Mouse (Mus musculus) limb, embryonic 13.5 days (tissue): ENCODE measurements at regions not wholly inside any gene's neighbourhood (a gene's known extent, or its start where the extent isn't known, plus 50 kb on each side); places are given as distances from the start of the nearest gene placed in this dataset.

Experiments
- ATAC-seq: fragments of 200-750 bp; cut with Nextera tagmentation; 2 replicates; pipeline ENCODE4 v1.8.0; 2017; ENCODE audit warnings: low read depth, moderate number of reproducible peaks, moderate TSS enrichment; ENCODE audit not compliant: low FRiP score
- H3K27ac ChIP-seq: fragments of 300-500 bp; sonication (generic); 2 replicates; pipeline ENCODE4 v1.5.1; 2015; ENCODE audit warnings: inconsistent platforms, mild to moderate bottlenecking, moderate library complexity
- H3K27me3 ChIP-seq: fragments of 300-500 bp; sonication (generic); 2 replicates; pipeline ENCODE4 v1.6.1; 2015; ENCODE audit warnings: mild to moderate bottlenecking, inconsistent platforms
- H3K36me3 ChIP-seq: fragments of 300-500 bp; sonication (generic); 2 replicates; pipeline ENCODE4 v1.6.1; 2015; ENCODE audit warnings: inconsistent platforms, mild to moderate bottlenecking, moderate library complexity
- H3K4me1 ChIP-seq: fragments of 300-500 bp; sonication (generic); 2 replicates; pipeline ENCODE4 v1.6.1; 2015; ENCODE audit warnings: inconsistent platforms
- H3K4me2 ChIP-seq: fragments of 300-500 bp; sonication (generic); replicated peaks from 2 replicates; pipeline ENCODE4 v1.6.1; 2015; ENCODE audit warnings: inconsistent platforms, mild to moderate bottlenecking, moderate library complexity
- H3K4me3 ChIP-seq: fragments of 300-500 bp; sonication (generic); 2 replicates; pipeline ENCODE4 v1.5.1; 2015; ENCODE audit warnings: moderate library complexity, mild to moderate bottlenecking, inconsistent platforms
- H3K9ac ChIP-seq: fragments of 300-500 bp; sonication (generic); 2 replicates; pipeline ENCODE4 v1.6.1; 2015; ENCODE audit warnings: mild to moderate bottlenecking, inconsistent platforms
- H3K9me3 ChIP-seq: fragments of 300-500 bp; sonication (generic); 2 replicates; pipeline ENCODE4 v1.6.1; 2016; ENCODE audit warnings: inconsistent platforms
- WGBS: fragments of 180-500 bp; shearing (Covaris S2); methylation state at CpG from one replicate; pipeline ENCODE4 v1.1.7; 2015; 5-methylcytosine and 5-hydroxymethylcytosine counted together

DNA sequence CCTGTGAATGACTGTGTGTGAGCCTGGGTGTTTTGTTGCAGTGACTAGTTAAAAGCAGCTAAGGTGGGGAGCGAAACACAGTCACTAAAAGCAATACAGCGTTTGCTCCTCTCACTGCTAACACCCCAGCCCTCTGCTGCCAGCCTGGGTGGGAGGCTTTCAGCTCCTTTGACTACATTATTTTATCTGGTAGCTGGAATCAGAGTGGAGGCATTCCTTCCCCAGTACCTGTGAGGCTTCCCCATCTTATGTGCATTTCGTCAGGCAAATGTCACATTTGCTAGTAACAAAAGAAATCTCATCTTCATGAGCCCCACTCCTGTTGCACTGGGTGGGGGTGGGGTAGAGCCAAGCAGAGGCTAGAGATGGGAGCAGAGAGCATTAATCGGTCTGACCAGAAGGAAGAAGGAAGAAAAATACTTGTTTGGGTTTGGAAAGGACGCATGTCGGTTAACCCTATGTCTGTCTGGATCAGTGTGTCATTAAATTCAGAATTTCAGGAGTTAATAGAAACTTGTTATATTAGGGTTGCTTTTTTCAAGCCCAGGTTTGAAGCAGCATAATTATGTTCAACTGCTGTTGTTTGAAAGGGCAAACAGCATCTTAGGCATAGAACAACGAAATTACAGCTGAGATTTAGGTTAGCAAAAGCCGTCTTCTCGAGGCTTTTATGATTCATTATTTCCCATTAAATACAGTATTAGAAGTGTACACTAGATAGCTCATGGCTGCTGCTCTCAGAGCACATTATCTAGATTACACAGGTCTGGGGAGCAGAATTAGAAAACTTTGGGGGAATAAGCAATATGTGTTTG, 269.3 kb downstream of the Meis1 start:
- Histone ChIP-seq H3K4me3 (no peak overlapping the region), H3K27ac (no peak overlapping the region), H3K36me3 (no peaks in the 10 kb centered on the region), H3K9ac (no peak overlapping the region), H3K9me3 (no peaks in the 10 kb centered on the region), H3K4me2 (no peak overlapping the region), H3K27me3 (peaks cover 95% of the 10 kb centered on the region), H3K4me1 (peaks cover 21% of the 10 kb centered on the region)
- 24% methylated on average over 9 of the region's 9 CpGs for whole genome bisulfite sequencing
- no peak for ATAC-seq

DNA sequence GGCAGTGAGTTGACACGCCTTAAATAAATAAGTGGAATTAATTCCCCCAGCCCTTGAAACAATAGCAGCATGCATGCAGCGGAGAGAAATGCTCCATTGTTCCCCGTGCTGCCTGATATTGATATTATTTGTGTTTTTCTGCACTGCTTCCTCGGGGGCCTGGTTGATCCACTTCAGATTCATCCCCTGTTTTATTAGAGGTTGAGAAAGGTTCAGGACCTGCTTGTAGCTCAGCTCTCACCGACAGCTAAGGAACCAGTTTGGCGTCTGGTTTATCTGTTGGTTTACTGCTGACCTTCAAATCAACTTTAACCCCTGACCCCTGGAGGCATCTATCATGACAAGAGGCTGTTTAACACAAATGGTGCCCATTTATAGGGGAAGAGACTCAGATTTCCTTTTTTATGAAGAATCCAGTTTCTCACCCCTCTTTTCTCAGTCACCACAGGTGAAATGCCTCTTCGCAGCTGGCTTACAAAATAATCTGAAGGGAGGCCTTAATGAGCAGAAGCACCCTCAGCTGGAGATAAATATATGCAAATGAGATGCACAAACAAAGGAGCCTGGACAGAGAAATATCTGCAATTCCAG, 270.8 kb downstream of the Meis1 start:
- Histone ChIP-seq H3K4me3 (no peak overlapping the region), H3K27me3 (peaks cover 96% of the 10 kb centered on the region), H3K9me3 (no peaks in the 10 kb centered on the region), H3K27ac (no peak overlapping the region), H3K9ac (no peak overlapping the region), H3K36me3 (no peaks in the 10 kb centered on the region), H3K4me1 (peaks cover 14% of the 10 kb centered on the region; the same call in 1 of the 2 replicates), H3K4me2 (no peak overlapping the region)
- no peak; the same call in 1 of the 2 replicates for ATAC-seq
- WGBS: 14% methylated on average over 7 of the region's 7 CpGs

DNA sequence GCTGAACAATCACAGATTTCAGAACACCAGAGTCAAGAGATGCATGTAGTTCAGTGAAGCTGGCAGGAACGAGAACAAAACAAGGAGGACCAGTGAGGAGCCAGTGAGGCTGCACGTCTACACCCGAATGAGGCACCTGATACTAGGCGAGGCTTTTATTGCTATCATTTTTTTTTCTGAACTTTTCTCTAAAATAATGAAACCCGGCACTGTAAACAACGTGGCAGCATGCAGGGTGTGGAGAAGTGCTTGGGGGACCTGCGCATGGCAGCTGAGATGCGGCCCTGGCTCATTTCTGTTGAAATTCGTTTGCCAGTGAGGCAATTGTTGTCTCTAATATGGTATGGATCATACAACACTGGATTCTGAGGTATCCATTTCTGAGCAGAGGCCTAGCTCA, 271.4 kb downstream of the Meis1 start:
- 36% methylated on average over 9 of the region's 9 CpGs for WGBS
- no peak overlapping the region for H3K4me2 ChIP-seq
- no peaks in the 10 kb centered on the region for H3K36me3 ChIP-seq
- H3K9ac ChIP-seq: no peak overlapping the region
- H3K4me3 ChIP-seq: no peak overlapping the region
- no peak for ATAC-seq
- H3K27me3 ChIP-seq: peaks cover 90% of the 10 kb centered on the region
- H3K9me3 ChIP-seq: no peaks in the 10 kb centered on the region
- peaks cover 14% of the 10 kb centered on the region; the same call in 1 of the 2 replicates for H3K4me1 ChIP-seq
- no peak overlapping the region for H3K27ac ChIP-seq

DNA sequence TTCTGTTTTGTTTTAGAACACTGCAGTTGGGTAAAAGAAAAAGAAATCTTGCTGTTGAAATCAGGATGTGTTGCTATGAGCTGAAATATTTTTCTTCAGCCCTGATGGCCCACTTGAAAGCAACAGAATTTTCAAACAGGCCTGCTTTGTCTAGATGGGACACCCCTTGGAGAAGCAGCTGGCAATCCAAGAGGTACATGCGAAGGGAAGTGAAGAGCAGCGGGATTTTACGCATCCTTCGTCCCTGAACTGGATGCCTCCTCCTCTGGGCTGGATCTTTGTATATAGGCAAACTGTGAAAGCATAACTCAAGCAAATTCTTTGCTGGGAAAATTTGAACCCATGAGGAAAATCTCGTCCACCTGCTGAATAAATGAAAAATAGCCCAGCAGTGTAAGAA, 272.3 kb downstream of the Meis1 start:
- Histone ChIP-seq H3K27ac (no peak overlapping the region), H3K36me3 (no peaks in the 10 kb centered on the region), H3K4me1 (peaks cover 14% of the 10 kb centered on the region; the same call in 1 of the 2 replicates), H3K4me2 (no peak overlapping the region), H3K27me3 (peaks cover 81% of the 10 kb centered on the region), H3K9me3 (no peaks in the 10 kb centered on the region), H3K9ac (no peak overlapping the region), H3K4me3 (no peak overlapping the region)
- ATAC-seq: no peak
- 57% methylated on average over 5 of the region's 5 CpGs for WGBS

DNA sequence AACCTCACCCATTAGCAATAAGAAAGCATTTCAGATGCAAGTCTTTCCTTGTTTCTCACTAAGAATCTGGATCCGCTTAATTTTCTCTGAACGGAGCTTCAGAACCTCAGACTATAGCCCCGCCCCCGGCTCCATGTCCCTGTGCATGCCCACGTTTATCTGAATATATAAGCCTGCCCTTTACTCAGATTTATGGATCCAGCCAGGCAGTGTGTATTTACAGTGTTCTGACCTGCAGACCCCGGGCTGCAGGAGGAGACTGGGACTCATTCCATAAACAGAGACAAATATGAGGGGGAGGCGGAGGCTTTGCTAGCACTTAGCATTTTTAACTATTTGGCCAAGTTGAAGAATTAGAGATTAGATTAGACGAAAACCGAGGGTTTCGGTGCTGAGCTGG, 272.9 kb downstream of the Meis1 start:
- H3K9ac ChIP-seq: no peak overlapping the region
- ATAC-seq: no peak
- H3K27ac ChIP-seq: no peak overlapping the region
- peaks cover 14% of the 10 kb centered on the region; the same call in 1 of the 2 replicates for H3K4me1 ChIP-seq
- H3K4me3 ChIP-seq: no peak overlapping the region
- peaks cover 75% of the 10 kb centered on the region for H3K27me3 ChIP-seq
- H3K36me3 ChIP-seq: no peaks in the 10 kb centered on the region
- WGBS: 39% methylated on average over 10 of the region's 10 CpGs
- H3K9me3 ChIP-seq: no peaks in the 10 kb centered on the region
- no peak overlapping the region for H3K4me2 ChIP-seq

DNA sequence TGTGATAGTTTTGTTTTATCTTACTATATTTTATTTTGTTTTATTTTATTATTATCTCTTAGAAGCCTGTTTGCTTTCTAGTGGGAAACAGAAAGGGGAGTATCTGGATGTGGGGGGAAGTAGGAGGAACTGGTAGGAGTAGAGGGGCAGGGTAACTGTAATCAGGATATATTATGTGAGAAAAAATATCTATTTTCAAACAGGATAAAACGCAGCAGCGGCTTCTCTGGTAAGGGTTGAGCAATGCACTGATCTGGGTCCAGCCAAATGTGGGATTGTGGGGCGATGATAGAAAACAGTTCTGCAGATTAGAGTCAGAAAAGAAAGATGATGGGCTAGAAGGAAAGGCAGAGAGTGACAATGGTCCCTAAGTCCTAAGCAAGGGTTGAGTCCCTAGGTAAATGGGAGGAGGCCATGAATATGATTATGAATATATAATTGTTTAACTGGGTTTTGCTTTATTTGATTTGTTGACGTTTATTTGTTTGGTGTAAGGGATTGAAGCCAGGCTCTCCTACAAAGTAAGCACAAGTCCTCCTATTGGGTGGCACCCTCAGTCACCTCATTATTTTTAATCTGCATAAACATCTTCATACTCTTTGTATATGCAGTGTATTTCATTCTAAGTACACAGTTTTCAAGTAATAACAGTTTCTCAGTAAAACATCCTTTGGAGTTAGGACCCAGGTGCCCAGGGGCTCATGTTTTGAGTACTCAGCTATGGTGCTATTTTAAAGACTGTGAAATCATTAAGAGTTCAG, 283.7 kb downstream of the Meis1 start:
- Histone ChIP-seq H3K4me3 (no peak overlapping the region), H3K27ac (no peak overlapping the region), H3K9me3 (no peaks in the 10 kb centered on the region), H3K4me1 (no peaks in the 10 kb centered on the region), H3K36me3 (no peaks in the 10 kb centered on the region), H3K9ac (no peak overlapping the region), H3K27me3 (peaks cover 10% of the 10 kb centered on the region), H3K4me2 (no peak overlapping the region)
- ATAC-seq: no peak
- 82% methylated on average over 4 of the region's 4 CpGs for WGBS

DNA sequence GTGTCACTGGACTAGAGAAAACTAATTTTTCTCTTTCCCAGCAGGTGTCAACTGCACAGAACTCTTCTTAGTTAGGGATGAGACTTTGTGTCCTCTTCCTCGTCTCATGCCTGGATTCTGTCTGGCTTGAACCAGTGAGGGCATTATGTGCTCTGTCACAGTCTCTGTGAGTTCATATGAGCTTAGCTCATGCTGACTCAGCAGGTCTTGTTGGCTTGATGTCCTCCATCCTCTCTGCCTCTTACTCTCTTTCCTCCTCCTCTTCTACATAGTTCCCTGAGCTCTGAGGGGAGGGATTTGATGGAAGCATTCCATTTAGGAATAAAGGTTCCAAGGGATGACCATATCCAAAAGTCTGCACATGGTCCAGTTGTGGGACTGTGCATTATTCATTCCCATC, 284.7 kb downstream of the Meis1 start:
- WGBS: 81% methylated on average over 1 of the region's 1 CpGs
- no peak for ATAC-seq

DNA sequence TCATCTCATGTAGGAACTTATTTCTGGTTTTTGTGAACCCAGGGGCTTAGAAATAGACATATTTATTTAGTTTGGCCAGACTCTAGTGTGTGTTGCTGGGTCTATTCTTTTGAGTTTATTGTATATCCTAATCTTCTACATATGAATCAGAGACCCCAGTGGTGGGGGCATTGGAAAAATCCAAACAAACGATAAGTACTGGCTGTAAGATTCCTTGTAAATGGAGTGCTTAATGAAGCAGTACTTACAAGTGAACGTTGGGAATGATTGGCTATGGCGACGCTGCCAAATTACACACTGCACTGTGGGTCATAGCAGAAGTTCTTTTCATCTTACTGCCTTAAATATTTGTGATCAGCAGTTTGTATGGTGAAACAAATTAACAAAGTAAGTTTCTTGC, 289.0 kb downstream of the Meis1 start:
- Histone ChIP-seq H3K4me1 (no peaks in the 10 kb centered on the region), H3K27ac (no peak overlapping the region), H3K9ac (no peak overlapping the region), H3K27me3 (peaks cover 14% of the 10 kb centered on the region), H3K9me3 (no peaks in the 10 kb centered on the region), H3K36me3 (no peaks in the 10 kb centered on the region), H3K4me2 (no peak overlapping the region), H3K4me3 (no peak overlapping the region)
- WGBS: 62% methylated on average over 4 of the region's 4 CpGs
- no peak for ATAC-seq

More for the DNA sequence above, 284.7 kb downstream of the Meis1 start:
- Histone ChIP-seq H3K9ac (no peak overlapping the region), H3K4me3 (no peak overlapping the region), H3K27me3 (peaks cover 11% of the 10 kb centered on the region), H3K27ac (no peak overlapping the region), H3K4me2 (no peak overlapping the region), H3K9me3 (no peaks in the 10 kb centered on the region), H3K36me3 (no peaks in the 10 kb centered on the region), H3K4me1 (no peaks in the 10 kb centered on the region)

DNA sequence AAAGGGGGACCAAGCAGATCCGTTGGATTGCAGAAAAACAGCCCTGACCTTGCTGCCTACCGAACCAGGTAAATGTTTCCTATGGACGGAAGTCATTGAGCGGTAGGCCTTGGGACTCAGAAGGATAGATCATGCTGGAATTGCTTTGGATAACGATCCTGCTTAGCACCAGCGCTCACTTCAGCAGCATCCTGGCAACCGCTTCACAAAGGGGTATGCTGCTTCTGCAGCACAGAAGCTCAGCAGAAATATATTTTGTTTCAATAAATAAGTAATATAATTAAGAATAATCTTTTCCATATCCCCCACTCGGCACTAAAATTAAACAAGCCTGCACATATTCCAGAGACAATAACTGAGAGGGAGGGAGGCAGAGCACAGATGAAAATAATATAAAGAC, 296.0 kb downstream of the Meis1 start:
- H3K27ac ChIP-seq: no peak overlapping the region
- WGBS: 74% methylated on average over 8 of the region's 8 CpGs
- H3K9me3 ChIP-seq: no peaks in the 10 kb centered on the region
- no peaks in the 10 kb centered on the region for H3K36me3 ChIP-seq
- H3K9ac ChIP-seq: no peak overlapping the region
- no peak overlapping the region for H3K4me3 ChIP-seq
- no peak overlapping the region for H3K4me2 ChIP-seq
- peaks cover 41% of the 10 kb centered on the region for H3K27me3 ChIP-seq
- H3K4me1 ChIP-seq: no peaks in the 10 kb centered on the region
- no peak for ATAC-seq

DNA sequence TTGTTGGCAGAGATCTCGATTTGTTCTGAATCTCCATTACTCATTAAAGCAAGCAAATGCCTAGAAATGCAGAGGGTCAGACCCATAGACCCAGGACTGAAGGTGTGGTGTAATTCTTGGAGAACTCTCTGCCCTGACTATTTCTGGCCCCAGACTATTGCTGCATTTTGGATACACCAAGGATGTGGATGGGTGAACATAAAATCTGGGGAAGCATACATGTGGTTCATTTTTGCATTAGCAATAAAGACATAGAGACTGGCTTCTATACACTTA, 303.0 kb downstream of the Meis1 start:
- 38% methylated on average over 1 of the region's 1 CpGs for WGBS
- ATAC-seq: no peak
- Histone ChIP-seq H3K27me3 (peaks cover 38% of the 10 kb centered on the region), H3K9ac (no peak overlapping the region), H3K36me3 (no peaks in the 10 kb centered on the region), H3K9me3 (no peaks in the 10 kb centered on the region), H3K4me2 (no peak overlapping the region), H3K27ac (no peak overlapping the region), H3K4me1 (peaks cover 25% of the 10 kb centered on the region), H3K4me3 (no peak overlapping the region)

DNA sequence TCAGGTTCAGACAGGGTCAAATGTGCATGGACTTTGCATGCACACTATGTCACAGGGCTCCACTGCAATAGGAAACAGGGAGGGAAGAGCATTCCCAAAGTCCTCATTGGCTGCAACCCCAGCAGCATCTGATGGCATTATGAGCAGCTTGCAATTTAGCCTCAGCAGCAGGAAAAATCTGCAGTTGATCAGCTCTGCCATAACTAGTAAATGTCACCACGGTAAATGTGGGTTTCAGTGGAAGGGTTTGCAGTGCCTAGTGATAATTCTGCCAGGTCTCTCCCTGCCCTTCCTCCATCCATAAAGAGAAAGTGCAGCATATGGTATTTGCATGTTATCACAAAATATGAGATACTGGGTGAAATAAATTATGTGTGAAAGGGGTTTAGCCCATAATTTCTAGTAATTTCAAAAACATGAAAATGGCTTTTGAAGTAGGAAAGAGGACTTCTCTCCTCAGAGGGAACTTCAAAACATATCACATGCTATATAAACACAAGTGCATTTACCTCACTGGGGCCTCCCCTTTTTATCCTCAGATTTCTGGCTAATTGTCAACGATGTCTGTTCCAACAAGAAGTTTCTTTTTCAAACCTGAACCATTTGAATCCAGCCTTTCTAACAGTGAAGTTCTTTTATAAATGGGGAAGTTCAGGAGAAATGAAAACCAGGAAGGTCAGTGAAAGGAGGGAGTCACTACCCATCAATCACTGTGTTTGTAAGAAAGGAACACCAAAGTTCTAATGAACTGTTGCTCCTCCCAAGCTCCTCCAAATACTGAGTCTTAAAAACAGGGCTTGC, 303.5 kb downstream of the Meis1 start:
- Histone ChIP-seq H3K4me2 (no peak overlapping the region), H3K9ac (no peak overlapping the region), H3K27ac (no peak overlapping the region), H3K36me3 (no peaks in the 10 kb centered on the region), H3K27me3 (peaks cover 33% of the 10 kb centered on the region), H3K4me3 (no peak overlapping the region), H3K4me1 (peaks cover 25% of the 10 kb centered on the region), H3K9me3 (no peaks in the 10 kb centered on the region)
- 32% methylated on average over 2 of the region's 2 CpGs for WGBS
- ATAC-seq: no peak

DNA sequence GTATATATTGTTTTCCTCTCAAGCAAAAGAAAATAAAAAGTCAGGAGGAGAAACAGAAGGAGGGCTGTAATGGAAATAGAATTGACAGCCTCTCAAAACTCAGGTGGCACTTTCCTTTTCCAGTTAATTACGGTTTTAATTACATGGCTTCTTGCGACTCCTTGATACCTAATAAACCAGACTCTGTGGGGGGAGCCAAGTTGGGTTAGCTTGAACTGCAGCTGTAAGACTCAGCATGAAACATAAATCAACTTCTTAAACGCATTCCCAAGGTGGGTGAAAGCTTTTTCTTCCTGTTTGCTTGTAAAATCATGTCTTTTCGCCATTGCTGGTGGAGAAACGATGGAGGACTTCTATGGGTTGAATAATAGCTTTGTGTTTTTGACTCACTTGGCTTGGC, 304.4 kb downstream of the Meis1 start:
- Histone ChIP-seq H3K27ac (no peak overlapping the region), H3K4me1 (peaks cover 25% of the 10 kb centered on the region), H3K36me3 (no peaks in the 10 kb centered on the region), H3K4me3 (no peak overlapping the region), H3K9ac (no peak overlapping the region), H3K4me2 (no peak overlapping the region), H3K27me3 (peaks cover 31% of the 10 kb centered on the region), H3K9me3 (no peaks in the 10 kb centered on the region)
- WGBS: 9% methylated on average over 5 of the region's 5 CpGs
- ATAC-seq: no peak
